Mouse (Mus musculus): ENCODE results near the gene Adamts17. TPM values are rescaled to one million over a fixed set of nuclear protein-coding genes. Genes with fewer than 3 reads are reported as not detected.
A peak's percentile ranks its signal among the peaks of the same experiment; 100 is the strongest.

Gene Adamts17
- total RNA-seq, 1 experiment from 2014 or later = 1.2 TPM

- ATAC-seq (replicated peaks; ENCODE audit: low read depth, poor library complexity, severe bottlenecking) = no peak
Measured at GRCm38 (mm10) chr7:67146151-67146550, 306.6 kb downstream of the Adamts17 start.

DNA sequence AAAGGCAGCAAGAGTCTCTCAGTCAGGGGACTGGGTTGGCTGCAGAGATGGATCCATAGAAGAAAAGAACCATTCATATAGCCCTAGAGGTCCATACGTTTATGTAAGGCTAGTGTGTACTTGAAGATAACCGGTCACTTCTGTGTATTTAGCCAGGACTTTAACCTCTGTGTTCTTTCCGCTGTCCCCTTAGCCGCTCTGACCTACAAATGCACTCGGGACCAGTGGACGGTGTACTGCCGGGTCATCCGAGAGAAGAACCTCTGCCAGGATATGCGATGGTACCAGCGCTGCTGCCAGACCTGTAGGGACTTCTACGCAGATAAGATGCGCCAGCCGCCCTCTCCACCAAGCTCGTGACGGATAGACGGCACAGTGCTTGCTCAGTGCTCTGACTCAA, 310.2 kb downstream of the Adamts17 start:
- no peak for ATAC-seq (replicated peaks; ENCODE audit: low read depth, poor library complexity, severe bottlenecking)

DNA sequence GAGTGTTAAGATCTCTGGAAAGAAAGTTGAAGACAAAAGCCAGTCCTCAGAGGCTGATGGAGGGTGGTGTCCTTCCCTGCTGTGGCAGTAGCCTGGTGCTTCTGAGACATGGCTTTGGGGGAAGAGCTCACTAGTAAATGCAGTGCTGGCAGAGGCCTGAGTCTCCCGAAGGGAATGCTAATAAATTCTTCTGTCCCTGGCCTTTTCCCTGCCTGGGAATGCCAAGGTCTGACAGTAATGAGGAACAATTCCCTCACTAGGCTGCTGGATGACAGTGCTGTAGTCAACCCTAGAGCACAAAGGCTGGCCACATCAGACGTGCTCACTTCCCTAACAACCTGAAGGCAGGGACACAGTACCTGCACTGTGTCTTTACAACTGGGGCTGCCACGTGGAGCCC, 313.1 kb downstream of the Adamts17 start:
- no peak for ATAC-seq (replicated peaks; ENCODE audit: low read depth, poor library complexity, severe bottlenecking)

DNA sequence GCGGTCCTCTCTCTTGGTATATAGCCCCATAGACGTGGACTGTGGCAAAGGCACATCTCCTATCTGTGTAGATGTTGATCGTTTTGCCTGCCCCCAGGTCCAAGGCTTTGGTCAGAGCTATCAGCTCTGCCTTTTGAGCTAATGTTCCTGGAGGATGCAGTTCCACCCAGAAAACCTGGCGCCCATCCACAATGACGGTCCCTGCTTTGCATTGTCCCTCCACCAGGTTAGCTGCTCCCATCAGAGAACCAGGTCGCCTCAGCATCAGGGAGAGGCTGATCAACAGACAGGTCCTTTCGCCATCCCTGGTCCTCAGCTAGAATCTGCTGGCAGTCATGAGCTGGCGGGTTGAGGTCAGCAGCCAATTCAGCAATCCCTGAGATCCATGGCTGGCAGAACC, 322.6 kb downstream of the Adamts17 start:
- ATAC-seq (replicated peaks; ENCODE audit: low read depth, poor library complexity, severe bottlenecking) = no peak

- no peak for ATAC-seq (replicated peaks; ENCODE audit: low read depth, poor library complexity, severe bottlenecking)
Measured at GRCm38 (mm10) chr7:67168288-67168687, 328.8 kb downstream of the Adamts17 start.

DNA sequence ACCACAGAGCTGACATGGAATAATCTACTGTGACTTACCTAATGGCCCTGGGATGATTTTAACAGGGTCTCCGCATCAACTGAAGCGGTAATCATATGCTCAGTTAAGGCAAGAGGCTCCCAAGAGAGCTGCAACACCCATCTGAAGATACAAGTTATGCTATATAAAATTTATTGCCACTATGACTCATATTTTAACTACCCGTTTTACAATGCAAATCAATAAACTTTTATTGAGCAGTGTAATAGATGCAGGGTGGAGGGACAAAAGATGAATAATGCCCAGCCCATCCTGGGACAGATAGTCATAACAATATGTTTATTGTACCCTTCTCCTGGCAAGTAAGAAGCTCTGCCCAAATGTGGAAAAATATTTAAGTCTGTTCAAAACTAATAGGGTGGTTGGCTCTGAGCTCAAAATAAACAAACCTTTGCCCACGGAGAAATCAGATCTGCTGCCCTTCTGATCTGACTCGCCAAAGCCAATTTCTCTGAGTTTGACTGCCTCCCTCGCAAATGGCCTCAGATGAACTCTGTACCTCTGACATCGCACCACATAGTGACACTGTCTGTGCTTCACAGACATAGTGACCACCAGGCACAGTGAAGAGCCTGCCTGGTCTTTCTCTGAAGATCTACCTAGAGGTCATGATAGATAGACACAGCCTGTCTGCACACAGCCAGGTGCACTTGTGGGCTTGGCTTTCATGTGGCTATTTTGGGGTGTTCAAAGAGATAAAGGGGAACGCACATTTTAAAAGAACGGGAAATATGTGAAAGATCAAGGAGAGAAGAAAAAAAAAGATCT, 329.4 kb downstream of the Adamts17 start:
- no peak for ATAC-seq (replicated peaks; ENCODE audit: low read depth, poor library complexity, severe bottlenecking)

DNA sequence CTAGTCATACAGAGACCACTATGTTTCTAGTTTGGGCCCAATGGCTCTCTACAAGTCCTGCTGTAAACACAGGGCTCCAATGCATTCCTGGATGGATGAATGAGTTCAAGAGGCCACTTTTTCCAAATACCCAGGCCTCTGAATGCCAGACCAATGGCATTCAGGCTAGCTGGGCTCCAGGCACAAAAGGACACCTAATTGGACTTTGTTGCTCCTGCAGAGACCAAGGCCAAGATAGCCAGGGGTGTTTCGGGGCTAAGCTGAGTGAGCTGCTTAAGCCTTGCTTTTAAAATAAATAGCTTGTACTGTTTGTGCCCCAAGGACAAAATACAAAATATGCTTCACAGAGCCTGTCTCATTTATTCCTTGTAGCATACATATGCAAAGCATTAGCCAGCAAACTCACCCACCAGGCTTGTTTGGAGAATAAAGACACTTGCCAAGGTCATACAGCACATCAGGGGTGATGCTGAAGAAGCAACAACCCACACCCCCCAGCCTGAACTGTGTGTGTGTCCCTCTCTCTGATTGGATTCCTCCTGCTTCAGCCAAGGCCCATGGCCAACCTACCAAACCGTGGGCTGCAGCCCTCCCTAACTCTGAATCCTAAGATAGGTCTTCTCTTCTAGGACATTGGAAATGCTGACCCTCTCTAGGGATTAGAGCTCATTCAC, 334.1 kb downstream of the Adamts17 start:
- ATAC-seq (replicated peaks; ENCODE audit: low read depth, poor library complexity, severe bottlenecking) = no peak

DNA sequence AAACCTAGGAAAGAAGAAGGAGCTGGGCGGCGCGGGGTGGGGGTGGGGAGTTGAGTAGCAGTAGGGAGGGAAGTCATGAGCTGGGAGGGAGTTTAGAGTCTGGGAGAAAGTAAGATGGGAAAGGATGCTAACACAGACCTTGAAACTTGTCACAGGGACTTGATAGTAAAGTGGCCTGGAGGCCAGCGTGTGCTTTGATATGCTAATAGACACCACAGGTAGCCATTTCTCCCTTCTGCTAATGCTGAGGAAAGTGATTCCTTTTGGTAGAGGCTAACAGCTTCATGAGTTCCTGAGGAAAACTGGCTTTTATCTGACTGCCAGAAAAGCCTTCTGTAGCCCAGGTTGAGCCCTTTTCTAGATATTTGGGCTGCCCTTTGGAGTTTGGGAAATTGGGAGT, 344.3 kb downstream of the Adamts17 start:
- ATAC-seq (replicated peaks; ENCODE audit: low read depth, poor library complexity, severe bottlenecking) = no peak

DNA sequence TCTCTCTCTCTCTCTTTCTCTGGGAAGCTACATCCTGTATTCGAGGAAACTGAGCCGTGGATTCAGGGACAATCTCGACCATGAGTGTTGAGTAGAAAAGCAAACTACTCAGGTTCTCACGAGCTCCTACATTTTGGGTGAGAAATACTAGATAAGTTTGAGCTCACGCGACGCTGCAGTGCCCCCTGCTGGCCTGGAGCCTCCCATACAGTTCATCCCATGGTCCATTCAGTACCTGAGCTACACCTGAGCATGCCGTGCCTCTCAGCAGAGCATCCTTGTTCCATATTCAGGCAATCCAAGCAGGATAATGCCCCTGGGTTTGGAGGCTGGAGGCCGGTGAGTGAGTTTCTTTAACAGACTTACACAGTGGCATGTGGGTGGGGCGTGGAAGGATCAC, 359.9 kb downstream of the Adamts17 start:
- peak; percentile 85 for ATAC-seq (replicated peaks; ENCODE audit: low read depth, poor library complexity, severe bottlenecking)

Other genes starting within 250 kb of the Adamts17 start
- gene Asb7, start 150.1 kb upstream of the Adamts17 start, total RNA-seq (2017) = 12.0 and 28.4 TPM in 2 replicates
- gene Lins1, start 149.8 kb upstream of the Adamts17 start, total RNA-seq (2017) = 13.1 and 13.2 TPM in 2 replicates
- gene Cers3, start 96.2 kb upstream of the Adamts17 start, total RNA-seq (2017) = not detected in 2 replicates